Mouse (Mus musculus) liver, adult 2 months (tissue): ENCODE measurements at regions not wholly inside any gene's neighbourhood (a gene's known extent, or its start where the extent isn't known, plus 50 kb on each side); places are given as distances from the start of the nearest gene placed in this dataset.

Experiments
- CTCF ChIP-seq: fragments of 200-500 bp; IDR thresholded peaks from 2 replicates; pipeline ENCODE4 v1.5.1; 2011; ENCODE audit warnings: low read depth, low read length, control low read depth
- POLR2A ChIP-seq: fragments of 200-500 bp; IDR thresholded peaks from 2 replicates; pipeline ENCODE4 v1.6.1; 2011; ENCODE audit warnings: low read length, control low read depth; ENCODE audit not compliant: insufficient read depth; ENCODE audit errors: extremely low read depth

- TF ChIP-seq POLR2A (no peak), CTCF (no peak)
Observed at GRCm38 (mm10) chr14:89405011-89405712, 934.0 kb upstream of the Pcdh20 start.
